Mouse (Mus musculus) neural tube, embryonic 15.5 days (tissue): ENCODE measurements around the gene Desi2. TPM values are rescaled to one million over a fixed set of nuclear protein-coding genes. Genes with fewer than 3 reads are reported as not detected.
"Not testable (repeated sequence)": the region's sequence is repeated elsewhere in the genome, so short reads cannot be mapped to it uniquely, and the experiment has no call there.

ENCODE experiments used
- ATAC-seq: fragments of 200-750 bp; cut with Nextera tagmentation; 2 replicates; pipeline ENCODE4 v1.8.0; 2017; ENCODE audit warnings: mild to moderate bottlenecking, moderate TSS enrichment, moderate library complexity; ENCODE audit not compliant: low FRiP score
- H3K27ac ChIP-seq: fragments of 300-500 bp; sonication (generic); replicated peaks from 2 replicates; pipeline ENCODE4 v1.5.1; 2015; ENCODE audit warnings: mild to moderate bottlenecking, inconsistent platforms
- H3K27me3 ChIP-seq: fragments of 300-500 bp; sonication (generic); replicated peaks from 2 replicates; pipeline ENCODE4 v1.6.1; 2015; ENCODE audit warnings: inconsistent platforms
- H3K36me3 ChIP-seq: fragments of 300-500 bp; sonication (generic); 2 replicates; pipeline ENCODE4 v1.6.1; 2015; ENCODE audit warnings: inconsistent platforms
- H3K4me1 ChIP-seq: fragments of 300-500 bp; sonication (generic); 2 replicates; pipeline ENCODE4 v1.6.1; 2015; ENCODE audit warnings: inconsistent platforms
- H3K4me2 ChIP-seq: fragments of 300-500 bp; sonication (generic); 2 replicates; pipeline ENCODE4 v1.6.1; 2015; ENCODE audit warnings: inconsistent platforms, mild to moderate bottlenecking, moderate library complexity
- H3K4me3 ChIP-seq: fragments of 300-500 bp; sonication (generic); replicated peaks from 2 replicates; pipeline ENCODE4 v1.5.1; 2015; ENCODE audit warnings: mild to moderate bottlenecking, inconsistent platforms
- H3K9ac ChIP-seq: fragments of 300-500 bp; sonication (generic); replicated peaks from 2 replicates; pipeline ENCODE4 v1.6.1; 2015; ENCODE audit warnings: mild to moderate bottlenecking, inconsistent platforms
- H3K9me3 ChIP-seq: fragments of 300-500 bp; sonication (generic); replicated peaks from 2 replicates; pipeline ENCODE4 v1.6.1; 2016; ENCODE audit warnings: inconsistent platforms
- WGBS: fragments of 180-500 bp; shearing (Covaris S2); methylation state at CpG from one replicate; pipeline ENCODE4 v1.1.7; 2015; ENCODE audit warnings: mixed read lengths; 5-methylcytosine and 5-hydroxymethylcytosine counted together
- polyA plus RNA-seq: library from polyadenylated mRNA; unstranded; fragments of >200 nt; fragmentation: Nextera tagmentation; extraction: Ambion mirVana; gene quantifications from 2 replicates; pipeline ENCODE4 v1.2.1, GENCODE M21; 2015

Gene Desi2
- polyA plus RNA-seq, 1 experiment from 2014 or later: 23.6 TPM

DNA sequence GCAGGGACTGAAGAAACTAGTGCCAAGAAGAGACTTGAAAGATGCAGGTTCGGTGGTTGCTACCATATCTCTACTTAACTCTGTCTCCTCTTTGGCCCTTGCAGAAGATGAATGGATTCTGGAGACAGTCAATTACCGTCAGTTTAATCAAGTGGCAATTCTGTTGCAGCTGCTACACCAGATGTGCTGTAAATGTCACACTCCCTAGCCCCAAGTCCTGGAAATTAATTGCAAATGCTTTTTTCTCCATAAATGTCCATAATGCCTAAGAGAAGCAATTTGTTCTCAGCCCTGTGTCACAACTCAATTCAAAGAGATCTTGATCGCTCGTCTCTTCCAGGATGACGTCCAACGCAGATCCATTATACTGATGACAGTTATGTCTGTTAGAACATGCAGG lies 83.4 kb downstream of the Desi2 start:
- Histone ChIP-seq H3K9me3 (no peaks in the 10 kb centered on the region), H3K36me3 (no peaks in the 10 kb centered on the region), H3K9ac (no peak overlapping the region), H3K27me3 (no peaks in the 10 kb centered on the region), H3K4me1 (peaks cover 5% of the 10 kb centered on the region; the same call in 1 of the 2 replicates), H3K4me2 (no peak overlapping the region), H3K4me3 (no peak overlapping the region), H3K27ac (no peak overlapping the region)
- WGBS: 40% methylated on average over 6 of the region's 6 CpGs
- ATAC-seq: no peak

DNA sequence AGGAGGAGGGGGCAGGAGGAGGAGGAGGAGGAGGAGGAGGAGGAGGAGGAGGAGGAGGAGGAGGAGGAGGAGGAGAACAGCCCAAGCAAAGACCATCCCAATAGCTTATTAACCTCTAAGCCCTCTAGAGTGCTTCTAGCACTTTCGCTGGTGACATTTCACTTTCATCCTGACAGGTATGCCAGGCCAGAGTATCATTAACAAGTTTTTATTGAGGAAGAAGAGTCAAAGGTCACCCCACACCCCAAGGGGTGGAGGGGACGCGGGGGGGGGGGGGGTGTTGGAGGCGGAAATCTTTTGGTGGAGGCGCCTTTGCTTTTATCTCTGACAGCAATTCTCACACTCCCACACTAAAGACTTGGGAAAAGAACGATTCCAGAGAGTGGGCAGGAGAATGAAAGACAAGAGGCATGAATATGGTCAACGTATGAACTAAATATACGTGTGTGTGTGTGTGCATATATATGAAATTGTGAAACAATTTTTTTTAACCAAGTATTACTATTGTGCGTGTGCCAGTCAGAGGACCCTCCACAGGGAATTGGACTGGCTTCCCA lies 88.0 kb downstream of the Desi2 start:
- no peaks in the 10 kb centered on the region for H3K27me3 ChIP-seq
- no peak overlapping the region for H3K9ac ChIP-seq
- 26% methylated on average over 9 of the region's 9 CpGs for WGBS
- peak; percentile 18; the same call in 1 of the 2 replicates for ATAC-seq
- H3K4me2 ChIP-seq: peak overlapping the region; percentile 84
- peak overlapping the region; percentile 90; the same call in 1 of the 2 replicates for H3K27ac ChIP-seq
- H3K4me3 ChIP-seq: peak overlapping the region; percentile 67
- H3K9me3 ChIP-seq: no peaks in the 10 kb centered on the region
- peaks cover 13% of the 10 kb centered on the region for H3K4me1 ChIP-seq
- H3K36me3 ChIP-seq: no peaks in the 10 kb centered on the region

DNA sequence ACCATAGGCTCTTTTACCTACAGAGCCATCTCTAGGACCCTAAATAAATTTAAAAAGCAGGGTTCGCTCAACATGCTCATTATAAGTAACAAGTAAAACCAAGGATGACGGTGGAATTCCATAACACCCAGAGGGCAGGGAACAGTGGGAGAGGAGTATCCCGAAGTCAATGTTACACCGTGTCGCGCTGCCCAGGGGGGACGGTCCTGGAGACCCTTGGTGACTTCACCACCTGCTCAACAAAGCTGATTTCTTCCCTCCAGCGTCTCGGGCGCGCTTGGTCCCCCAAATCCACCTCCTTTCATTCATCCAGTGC lies 88.5 kb downstream of the Desi2 start:
- Histone ChIP-seq H3K27ac (peak overlapping the region; percentile 90), H3K9ac (peak overlapping the region; percentile 76), H3K4me1 (peaks cover 13% of the 10 kb centered on the region), H3K9me3 (no peaks in the 10 kb centered on the region), H3K27me3 (no peaks in the 10 kb centered on the region), H3K4me3 (peak overlapping the region; percentile 67), H3K36me3 (no peaks in the 10 kb centered on the region), H3K4me2 (peak overlapping the region; percentile 84)
- 5% methylated on average over 11 of the region's 11 CpGs for WGBS
- peak; percentile 58 for ATAC-seq

DNA sequence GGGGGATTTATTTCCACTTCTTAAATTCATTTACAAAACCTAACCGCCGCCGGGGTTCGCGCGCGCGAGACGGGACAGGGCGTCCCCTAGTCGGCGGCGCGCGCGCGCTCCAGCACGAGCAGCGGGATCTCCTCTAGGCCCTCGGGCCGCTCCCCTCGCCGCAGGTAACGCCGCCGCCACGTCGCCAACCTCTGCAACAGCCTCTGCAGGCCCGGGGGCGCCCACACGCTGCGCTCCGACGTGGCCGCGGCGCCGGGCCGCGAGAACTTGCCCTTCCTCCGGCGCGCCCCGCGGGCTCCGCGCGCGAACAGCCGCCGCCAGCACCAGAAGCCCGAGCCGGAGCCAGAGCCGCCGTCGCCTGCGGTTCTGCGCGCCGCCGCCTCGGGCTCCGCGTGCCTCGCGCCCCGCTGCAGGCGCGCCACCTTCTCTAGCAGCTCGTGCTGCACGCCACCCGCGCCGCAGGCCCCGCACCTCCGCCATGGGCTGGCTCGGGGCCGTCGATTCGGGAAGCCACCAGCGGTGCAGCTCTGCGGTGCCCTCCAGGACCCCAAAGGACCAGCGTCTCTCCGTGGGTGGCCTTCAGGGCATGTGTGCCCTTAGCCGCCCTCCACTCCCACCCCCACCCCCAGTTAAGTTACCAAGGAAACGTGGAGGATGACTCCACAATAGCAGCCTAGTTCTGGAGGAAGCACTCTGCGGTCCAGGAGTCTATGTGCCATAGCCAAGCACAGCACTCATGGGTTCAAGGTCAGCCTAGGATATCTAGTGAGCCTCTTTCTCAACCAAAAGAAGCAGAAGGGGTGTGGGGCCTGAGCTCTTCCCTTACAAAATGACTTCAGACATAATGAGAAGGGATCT lies 89.1 kb downstream of the Desi2 start:
- WGBS: under 1% methylated on average over 70 of the region's 87 CpGs
- ATAC-seq: peak; percentile 95
- Histone ChIP-seq H3K27me3 (no peaks in the 10 kb centered on the region), H3K9ac (peak overlapping the region; percentile 76), H3K4me2 (peak overlapping the region; percentile 84), H3K27ac (peak overlapping the region; percentile 90), H3K9me3 (no peaks in the 10 kb centered on the region), H3K36me3 (no peaks in the 10 kb centered on the region), H3K4me3 (peak overlapping the region; percentile 67), H3K4me1 (peaks cover 13% of the 10 kb centered on the region)

DNA sequence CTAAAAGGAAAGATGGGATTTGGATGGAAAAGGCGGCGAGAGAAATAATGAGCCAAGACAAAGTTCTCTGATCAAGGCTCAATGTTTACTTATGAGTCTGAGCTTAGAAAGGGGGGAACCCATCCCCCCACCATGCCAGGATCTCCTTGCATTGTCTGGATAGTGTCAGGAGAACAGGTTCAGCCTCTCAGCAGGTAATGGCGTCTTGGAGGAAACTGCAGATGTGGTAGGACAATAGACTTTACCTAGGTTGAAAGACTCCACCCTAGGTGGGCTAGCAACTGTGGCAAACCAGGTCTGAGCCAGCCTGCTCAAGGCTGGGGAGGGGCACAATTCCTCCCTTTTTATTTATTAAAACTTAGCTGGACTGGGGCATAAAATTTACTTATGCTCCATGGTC lies 96.1 kb downstream of the Desi2 start:
- 95% methylated on average over 3 of the region's 3 CpGs for WGBS
- not testable (repeated sequence) for H3K27ac ChIP-seq, H3K9me3 ChIP-seq, H3K4me2 ChIP-seq, H3K9ac ChIP-seq, ATAC-seq, H3K4me3 ChIP-seq, H3K27me3 ChIP-seq, H3K4me1 ChIP-seq, H3K36me3 ChIP-seq

DNA sequence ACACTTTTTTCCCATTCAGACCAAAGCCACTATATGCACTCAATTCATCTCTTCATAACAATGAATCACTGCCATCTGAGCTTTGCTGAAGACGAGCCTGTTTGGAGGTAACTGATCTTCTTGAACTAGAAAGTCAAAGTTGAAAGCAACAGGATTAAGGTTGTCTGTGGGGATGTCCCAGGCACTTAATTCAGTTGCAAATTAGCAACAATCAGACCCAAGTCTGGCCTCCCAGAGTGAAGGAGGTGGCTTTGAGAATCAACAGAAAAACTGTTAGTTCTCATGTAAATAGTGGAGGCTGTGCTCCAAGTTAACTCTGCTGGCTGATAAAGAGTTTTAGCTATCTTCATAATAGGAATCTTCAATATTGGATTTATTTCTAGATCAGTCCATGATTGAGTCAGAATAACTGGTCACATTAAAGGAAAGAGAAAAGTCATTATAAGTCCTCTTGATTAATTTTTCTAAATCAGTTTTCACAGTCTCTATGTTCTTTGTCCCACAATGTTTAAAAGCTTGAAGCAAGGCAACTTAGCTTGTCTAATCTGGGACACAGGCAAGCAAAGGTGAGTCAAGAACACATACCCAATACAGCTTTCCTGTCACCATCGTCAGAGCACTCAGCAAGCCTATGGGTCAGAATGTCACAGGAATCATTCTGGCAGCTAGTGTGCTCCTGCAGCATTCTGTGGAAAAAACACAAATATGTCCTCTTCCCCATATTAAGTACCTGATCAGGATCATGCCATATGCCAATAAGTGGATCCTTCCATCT lies 96.9 kb downstream of the Desi2 start:
- no peaks in the 10 kb centered on the region for H3K27me3 ChIP-seq
- no peak overlapping the region for H3K4me3 ChIP-seq
- H3K4me1 ChIP-seq: no peaks in the 10 kb centered on the region
- H3K36me3 ChIP-seq: no peaks in the 10 kb centered on the region
- H3K9ac ChIP-seq: no peak overlapping the region
- no peak overlapping the region for H3K27ac ChIP-seq
- WGBS: 62% methylated on average over 2 of the region's 2 CpGs
- H3K9me3 ChIP-seq: no peaks in the 10 kb centered on the region; the same call in 1 of the 2 replicates
- H3K4me2 ChIP-seq: no peak overlapping the region
- ATAC-seq: no peak

DNA sequence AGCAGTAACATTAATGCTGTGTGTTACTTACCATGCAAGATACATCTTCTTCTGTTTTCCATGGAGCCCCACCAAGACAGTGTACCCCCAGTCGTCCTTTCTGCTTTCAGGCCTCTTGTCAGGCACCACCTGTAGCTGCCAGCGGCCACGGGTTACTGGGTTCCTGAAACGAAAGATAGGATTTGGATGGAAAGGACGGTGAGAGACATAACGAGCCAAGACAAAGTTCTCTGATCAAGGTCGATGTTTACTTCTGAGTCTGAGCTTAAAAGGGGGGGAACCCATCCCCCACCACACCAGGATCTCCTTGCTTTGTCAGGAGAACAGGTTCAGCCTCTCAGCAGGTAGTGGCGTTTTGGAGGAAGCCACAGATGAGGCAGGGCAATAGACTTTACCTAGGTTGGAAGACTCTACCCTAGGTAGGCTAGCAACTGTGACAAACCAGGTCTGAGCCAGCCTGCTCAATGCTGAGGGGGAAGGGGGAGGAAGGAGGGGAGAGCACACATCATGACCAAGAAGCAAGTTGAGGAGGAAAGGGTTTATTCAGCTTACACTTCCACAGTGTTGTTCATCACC lies 100.5 kb downstream of the Desi2 start:
- ATAC-seq: no peak
- H3K4me2 ChIP-seq: no peak overlapping the region
- no peak overlapping the region for H3K27ac ChIP-seq
- no peaks in the 10 kb centered on the region; the same call in 1 of the 2 replicates for H3K9me3 ChIP-seq
- no peaks in the 10 kb centered on the region for H3K36me3 ChIP-seq
- H3K4me3 ChIP-seq: no peak overlapping the region
- H3K4me1 ChIP-seq: no peaks in the 10 kb centered on the region
- no peaks in the 10 kb centered on the region for H3K27me3 ChIP-seq
- WGBS: 77% methylated on average over 8 of the region's 8 CpGs
- no peak overlapping the region for H3K9ac ChIP-seq

DNA sequence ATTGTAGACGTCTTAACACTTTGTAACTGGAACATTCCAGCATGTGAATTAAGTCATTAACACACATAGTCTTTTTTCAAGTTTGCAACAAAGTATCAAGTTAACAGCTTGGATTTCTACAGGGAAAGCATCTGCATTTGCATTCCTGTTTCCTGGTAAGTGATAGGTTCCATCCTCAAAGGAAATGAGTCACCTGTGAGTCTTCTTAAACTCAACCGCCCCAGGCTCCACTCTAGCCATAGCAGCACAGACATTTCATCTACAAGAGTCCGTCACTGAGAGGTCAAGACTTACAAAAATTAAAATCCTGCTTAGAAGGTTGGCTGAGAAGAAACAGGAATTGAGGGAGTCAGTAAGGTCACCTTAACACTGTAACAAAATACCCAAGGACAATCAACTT lies 104.5 kb downstream of the Desi2 start:
- no peaks in the 10 kb centered on the region for H3K4me1 ChIP-seq
- H3K27ac ChIP-seq: no peak overlapping the region
- H3K4me3 ChIP-seq: no peak overlapping the region
- H3K4me2 ChIP-seq: no peak overlapping the region
- no peaks in the 10 kb centered on the region for H3K27me3 ChIP-seq
- WGBS: 90% methylated on average over 3 of the region's 3 CpGs
- no peaks in the 10 kb centered on the region for H3K36me3 ChIP-seq
- no peak overlapping the region for H3K9ac ChIP-seq
- no peak for ATAC-seq
- H3K9me3 ChIP-seq: no peaks in the 10 kb centered on the region

DNA sequence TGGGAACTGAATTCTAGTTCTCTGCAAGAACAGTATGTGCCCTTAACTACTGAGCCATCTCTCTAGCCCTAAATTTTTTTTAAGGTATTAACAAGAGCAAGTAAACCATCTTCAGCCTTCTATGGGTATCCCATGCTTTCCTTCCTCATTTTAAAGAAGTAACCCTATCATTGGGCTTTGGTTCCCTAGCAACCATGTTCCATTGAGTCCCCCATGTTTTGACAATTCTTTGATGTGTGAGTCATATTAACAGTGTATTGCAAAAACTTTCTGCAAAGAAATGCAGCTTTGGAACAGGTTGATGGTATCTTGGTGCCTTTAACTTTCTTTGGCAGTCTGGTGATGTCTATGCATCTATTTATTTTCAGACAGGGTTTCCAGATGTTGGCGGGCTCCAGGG lies 106.8 kb downstream of the Desi2 start:
- Histone ChIP-seq H3K9ac (no peak overlapping the region), H3K9me3 (no peaks in the 10 kb centered on the region), H3K36me3 (no peaks in the 10 kb centered on the region), H3K27me3 (no peaks in the 10 kb centered on the region), H3K4me1 (no peaks in the 10 kb centered on the region), H3K27ac (no peak overlapping the region), H3K4me2 (no peak overlapping the region), H3K4me3 (no peak overlapping the region)
- no peak for ATAC-seq
- WGBS: 100% methylated on average over 1 of the region's 1 CpGs

DNA sequence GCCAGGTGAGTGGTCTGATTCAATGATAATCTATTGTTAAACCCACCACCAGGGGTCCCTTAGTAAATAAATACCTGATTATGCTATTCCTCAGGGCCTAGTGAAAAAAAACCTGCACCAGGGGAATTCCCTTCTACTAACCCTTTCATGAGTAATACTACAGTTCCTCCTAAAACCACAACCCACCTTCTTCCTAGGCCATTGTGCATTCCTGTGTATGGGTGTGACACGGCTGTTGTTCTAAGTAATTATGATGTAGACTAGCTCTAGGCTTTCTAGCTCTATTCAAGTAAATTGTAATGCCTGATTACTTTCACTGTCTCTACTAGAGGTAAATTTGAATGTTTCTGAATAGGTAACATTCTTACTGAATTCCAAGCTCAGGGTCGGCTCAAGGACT lies 114.0 kb downstream of the Desi2 start:
- ATAC-seq, H3K4me1 ChIP-seq, H3K9me3 ChIP-seq, H3K27me3 ChIP-seq, H3K4me3 ChIP-seq, H3K27ac ChIP-seq, H3K36me3 ChIP-seq, H3K9ac ChIP-seq, H3K4me2 ChIP-seq: not testable (repeated sequence)
- 93% methylated on average over 2 of the region's 2 CpGs for WGBS

DNA sequence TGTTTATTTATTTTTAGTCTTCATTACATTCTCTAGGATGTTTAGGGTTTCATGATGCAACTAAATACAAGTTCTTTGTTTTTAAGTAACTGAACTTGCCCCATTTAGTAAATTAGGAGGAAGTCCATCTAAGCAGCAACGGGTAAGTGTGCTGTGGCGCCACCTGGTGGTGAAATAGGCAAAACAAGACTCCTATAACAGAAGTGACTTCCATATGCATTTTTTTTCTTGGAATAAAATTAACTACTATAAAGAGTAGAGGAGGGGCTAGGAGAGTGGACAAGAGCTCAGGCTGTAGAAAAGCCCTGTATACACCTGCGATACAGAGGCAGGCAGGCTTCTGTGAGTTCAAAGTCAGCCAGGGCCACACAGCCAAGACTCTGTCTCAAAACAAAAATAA lies 116.2 kb downstream of the Desi2 start:
- Histone ChIP-seq H3K9ac (no peak overlapping the region), H3K4me2 (no peak overlapping the region), H3K36me3 (no peaks in the 10 kb centered on the region), H3K9me3 (no peaks in the 10 kb centered on the region), H3K27ac (no peak overlapping the region), H3K4me3 (no peak overlapping the region), H3K4me1 (no peaks in the 10 kb centered on the region), H3K27me3 (no peaks in the 10 kb centered on the region)
- ATAC-seq: no peak
- 25% methylated on average over 3 of the region's 3 CpGs for WGBS
